Mouse (Mus musculus): ENCODE results near the gene Siva1.

DNA sequence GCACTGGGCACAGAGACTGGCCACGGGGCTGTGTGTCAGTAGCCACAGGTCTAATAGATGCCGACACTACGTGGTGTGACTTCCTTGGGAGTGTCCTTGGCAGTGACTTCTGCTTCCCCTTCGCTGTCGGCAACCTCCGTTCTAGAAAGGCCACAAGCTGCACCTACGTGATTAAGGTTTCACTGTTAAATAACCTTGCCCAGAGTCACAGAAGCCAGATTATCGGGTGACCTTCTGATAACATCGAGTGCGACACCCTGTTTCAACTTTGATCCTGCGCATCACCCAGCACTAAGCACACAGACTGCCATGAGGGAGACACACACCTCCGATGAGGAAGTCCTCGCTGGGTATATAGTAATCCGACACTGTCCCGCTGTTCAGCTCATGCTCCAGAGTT lies 44.0 kb downstream of the Siva1 start:
- TF ChIP-seq CTCF (IDR thresholded peaks at IDR 0.05; ENCODE audit: insufficient read depth, low read length) = no peak
- TF ChIP-seq POLR2A (IDR thresholded peaks at IDR 0.05; ENCODE audit: borderline replicate concordance, extremely low read depth, low read depth, low read length) = no peak
